Mouse (Mus musculus) forebrain, postnatal 0 days (tissue): Measurements from ENCODE around the gene Epgn. TPM values are rescaled to one million over a fixed set of nuclear protein-coding genes. Genes with fewer than 3 reads are reported as not detected.

ENCODE experiments used
- ATAC-seq: fragments of 200-750 bp; cut with Nextera tagmentation; 2 replicates; pipeline ENCODE4 v1.8.0; 2017; ENCODE audit warnings: mild to moderate bottlenecking, moderate library complexity
- DNase-seq: peaks from one replicate; pipeline ENCODE4 v3.0.0-alpha.2; 2015
- H3K27ac ChIP-seq: fragments of 300-500 bp; sonication (generic); 2 replicates; pipeline ENCODE4 v1.5.1; 2014; ENCODE audit warnings: low read depth, mild to moderate bottlenecking, antibody characterized with exemption, low read length, moderate library complexity, mixed read lengths
- H3K27me3 ChIP-seq: fragments of 300-500 bp; sonication (generic); 2 replicates; pipeline ENCODE4 v1.6.1; 2014; ENCODE audit warnings: mild to moderate bottlenecking, low read length, mixed read lengths; ENCODE audit not compliant: insufficient read depth
- H3K36me3 ChIP-seq: fragments of 300-500 bp; sonication (generic); 2 replicates; pipeline ENCODE4 v1.6.1; 2014; ENCODE audit warnings: mild to moderate bottlenecking, moderate library complexity; ENCODE audit not compliant: insufficient read depth
- H3K4me1 ChIP-seq: fragments of 300-500 bp; sonication (generic); 2 replicates; pipeline ENCODE4 v1.6.1; 2014; ENCODE audit warnings: antibody characterized with exemption; ENCODE audit not compliant: insufficient read depth
- H3K4me2 ChIP-seq: fragments of 300-500 bp; sonication (generic); 2 replicates; pipeline ENCODE4 v1.6.1; 2014; ENCODE audit warnings: low read depth, mild to moderate bottlenecking, moderate library complexity
- H3K4me3 ChIP-seq: fragments of 300-500 bp; sonication (generic); 2 replicates; pipeline ENCODE4 v1.5.1; 2014; ENCODE audit warnings: low read depth, low read length, mixed read lengths
- H3K9ac ChIP-seq: fragments of 300-500 bp; sonication (generic); 2 replicates; pipeline ENCODE4 v1.6.1; 2014; ENCODE audit warnings: mild to moderate bottlenecking
- H3K9me3 ChIP-seq: fragments of 300-500 bp; sonication (generic); 2 replicates; pipeline ENCODE4 v1.6.1; 2016; ENCODE audit warnings: low read length
- CTCF ChIP-seq: sonication (generic); IDR thresholded peaks from 2 replicates; pipeline ENCODE4 v1.5.1; 2016; ENCODE audit warnings: antibody characterized with exemption, control low read depth, low read depth
- WGBS: fragments of 180-500 bp; shearing (Covaris S2); extraction: QIAGEN DNeasy Blood & Tissue Kit; methylation state at CpG from one replicate; pipeline ENCODE4 v1.1.7; 2014; 5-methylcytosine and 5-hydroxymethylcytosine counted together
- polyA plus RNA-seq: library from polyadenylated mRNA; unstranded; fragments of >200 nt; fragmentation: Nextera tagmentation; extraction: Ambion mirVana; gene quantifications from 2 replicates; pipeline ENCODE4 v1.2.1, GENCODE M21; 2015
- total RNA-seq: library from RNA; depleted of rRNA; stranded (reverse); fragments of >200 nt; gene quantifications from 2 replicates; pipeline ENCODE4 v1.2.3, GENCODE M21; 2014; rRNA removed

Epgn gene
- total RNA-seq = 0.46 and 0.52 TPM in 2 replicates
- polyA plus RNA-seq = 0.08 TPM in 2 replicates

DNA sequence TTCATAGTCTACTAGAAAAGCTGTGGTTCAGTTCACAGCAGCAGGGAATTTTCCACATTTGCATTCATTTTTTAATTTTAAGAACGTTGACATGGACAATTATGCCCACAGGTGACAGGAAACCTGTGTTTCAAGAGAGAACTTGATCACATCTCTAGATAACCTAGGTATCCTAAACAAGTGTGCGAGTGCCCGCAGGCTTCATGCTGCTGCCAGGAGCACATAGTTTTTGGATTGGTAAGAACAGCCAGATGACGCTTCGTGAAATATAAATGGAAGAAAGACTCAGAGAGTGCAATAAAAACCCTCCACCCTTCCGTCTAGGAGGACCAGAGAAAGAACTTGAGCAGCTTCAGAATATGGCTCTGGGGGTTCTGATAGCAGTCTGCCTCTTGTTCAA is at the start of gene Epgn:
Gene Epgn, plus strand, starts transcription at position 301 of the 400 bp plus-strand sequence.
- Histone ChIP-seq H3K4me1 (no peaks in the 10 kb centered on the region), H3K4me3 (no peak within 1 kb of the TSS), H3K9me3 (no peaks in the 10 kb centered on the region), H3K36me3 (no peaks in the 10 kb centered on the region), H3K27ac (no peak within 1 kb of the TSS), H3K9ac (no peak within 1 kb of the TSS), H3K27me3 (no peaks in the 10 kb centered on the region), H3K4me2 (no peak within 1 kb of the TSS)
- ATAC-seq = no peak
- WGBS = 89% methylated on average over 6 of the region's 6 CpGs
- no peak for DNase-seq
- TF ChIP-seq CTCF = no peak

DNA sequence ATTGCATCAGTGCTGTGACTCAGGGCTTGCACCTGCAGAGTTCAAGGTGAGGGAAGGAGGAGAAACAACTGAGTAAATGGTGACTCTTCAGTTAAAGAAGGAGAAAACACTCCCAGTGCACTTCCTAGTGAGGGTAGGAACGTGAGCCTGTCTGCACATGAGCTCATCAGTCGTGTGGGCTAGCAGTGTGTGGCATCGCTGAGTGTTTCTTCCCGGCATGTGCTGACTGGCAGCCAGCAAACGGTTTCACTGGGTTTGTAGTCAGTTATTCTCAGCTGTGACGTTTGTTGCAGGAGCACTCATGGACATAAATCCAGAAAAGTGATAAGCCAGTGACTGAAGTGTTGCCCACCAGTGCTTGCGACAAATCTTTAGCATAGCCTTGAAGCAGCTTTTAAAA is 47.0 kb upstream of the Epgn start:
- ATAC-seq (no peak), DNase-seq (no peak)
- 88% methylated on average over 7 of the region's 7 CpGs for WGBS
- no peaks in the 10 kb centered on the region for H3K4me1 ChIP-seq
- H3K4me3 ChIP-seq = no peak overlapping the region
- no peak for TF ChIP-seq CTCF
- H3K27me3 ChIP-seq = no peaks in the 10 kb centered on the region
- H3K36me3 ChIP-seq = 0 out of 2 replicates have a peak, but pooled peaks cover 4% of the 10 kb centered on the region
- H3K27ac ChIP-seq = no peak overlapping the region
- no peak overlapping the region for H3K4me2 ChIP-seq
- H3K9me3 ChIP-seq = no peaks in the 10 kb centered on the region
- H3K9ac ChIP-seq = no peak overlapping the region

DNA sequence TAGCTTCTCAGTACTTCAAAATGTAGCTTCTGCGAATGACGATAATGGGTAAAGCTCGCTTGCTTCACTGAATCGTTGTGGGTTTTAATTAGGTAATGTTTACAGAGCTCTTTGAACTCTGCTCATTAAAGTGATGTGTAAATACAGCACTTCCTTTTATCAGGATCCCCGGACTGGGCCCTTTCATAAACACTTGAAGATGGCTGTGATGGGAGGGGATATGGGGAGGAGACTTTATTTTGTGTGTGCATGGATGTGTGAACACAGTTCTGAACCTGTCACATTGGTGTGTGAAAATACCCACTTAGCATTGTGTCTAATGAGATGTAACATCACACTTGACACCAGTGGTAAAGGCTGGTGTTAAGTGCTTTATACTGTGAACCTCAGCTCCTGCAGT is 39.7 kb upstream of the Epgn start:
- ATAC-seq = peak; percentile 70
- no peak overlapping the region for H3K4me2 ChIP-seq
- DNase-seq = no peak
- no peaks in the 10 kb centered on the region for H3K36me3 ChIP-seq
- H3K4me3 ChIP-seq = no peak overlapping the region
- no peak for TF ChIP-seq CTCF
- H3K4me1 ChIP-seq = no peaks in the 10 kb centered on the region
- H3K9ac ChIP-seq = no peak overlapping the region
- no peaks in the 10 kb centered on the region for H3K27me3 ChIP-seq
- no peak overlapping the region for H3K27ac ChIP-seq
- 28% methylated on average over 5 of the region's 5 CpGs for WGBS
- H3K9me3 ChIP-seq = no peaks in the 10 kb centered on the region

DNA sequence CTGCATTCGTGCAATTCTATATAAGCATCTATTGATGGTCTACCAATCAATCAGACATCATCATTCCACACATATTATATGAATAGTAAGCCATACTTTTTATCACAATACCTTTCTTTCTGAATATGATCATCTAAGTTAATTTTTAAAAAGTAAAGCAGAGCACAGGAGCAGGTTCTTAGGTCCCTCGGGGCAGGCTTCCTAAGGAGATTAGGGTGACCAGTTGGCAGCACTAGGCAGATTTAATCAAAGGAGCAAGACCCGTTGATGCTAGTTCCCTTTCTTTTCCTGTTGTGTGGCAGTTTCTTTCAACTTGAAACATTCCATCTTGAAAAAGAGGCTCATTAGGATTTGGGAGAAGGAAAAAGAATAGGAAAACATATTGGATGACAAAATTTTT is 39.1 kb upstream of the Epgn start:
- ATAC-seq (no peak), DNase-seq (no peak)
- no peak overlapping the region for H3K9ac ChIP-seq
- H3K27ac ChIP-seq = no peak overlapping the region
- no peaks in the 10 kb centered on the region for H3K4me1 ChIP-seq
- no peaks in the 10 kb centered on the region for H3K27me3 ChIP-seq
- H3K9me3 ChIP-seq = no peaks in the 10 kb centered on the region
- no peaks in the 10 kb centered on the region for H3K36me3 ChIP-seq
- 23% methylated on average over 3 of the region's 3 CpGs for WGBS
- no peak overlapping the region for H3K4me2 ChIP-seq
- TF ChIP-seq CTCF = no peak
- H3K4me3 ChIP-seq = no peak overlapping the region

DNA sequence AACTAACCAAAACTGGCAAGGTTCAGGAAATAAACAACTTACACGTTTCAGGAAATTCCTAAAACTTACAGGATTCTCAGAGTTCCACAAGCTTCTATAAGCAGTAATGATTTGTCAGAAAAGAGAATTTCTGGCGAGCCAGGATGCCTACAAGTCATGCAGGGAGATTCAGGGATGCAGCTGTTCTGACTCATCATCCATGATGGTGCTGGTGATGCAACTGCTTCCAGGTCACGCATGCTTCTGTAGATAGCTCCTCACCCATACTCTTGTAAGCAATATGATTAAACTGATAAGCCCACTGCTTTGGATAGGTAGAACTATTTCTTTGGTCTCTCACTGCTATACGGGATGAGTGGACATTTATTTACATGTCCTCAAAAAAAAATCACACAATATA is 38.7 kb upstream of the Epgn start:
- H3K27ac ChIP-seq = no peak overlapping the region
- H3K9me3 ChIP-seq = no peaks in the 10 kb centered on the region
- DNase-seq (no peak), ATAC-seq (no peak)
- no peaks in the 10 kb centered on the region for H3K4me1 ChIP-seq
- H3K4me2 ChIP-seq = no peak overlapping the region
- no peak overlapping the region for H3K9ac ChIP-seq
- no peak for TF ChIP-seq CTCF
- WGBS = 83% methylated on average over 4 of the region's 4 CpGs
- no peaks in the 10 kb centered on the region for H3K27me3 ChIP-seq
- no peak overlapping the region for H3K4me3 ChIP-seq
- no peaks in the 10 kb centered on the region for H3K36me3 ChIP-seq

DNA sequence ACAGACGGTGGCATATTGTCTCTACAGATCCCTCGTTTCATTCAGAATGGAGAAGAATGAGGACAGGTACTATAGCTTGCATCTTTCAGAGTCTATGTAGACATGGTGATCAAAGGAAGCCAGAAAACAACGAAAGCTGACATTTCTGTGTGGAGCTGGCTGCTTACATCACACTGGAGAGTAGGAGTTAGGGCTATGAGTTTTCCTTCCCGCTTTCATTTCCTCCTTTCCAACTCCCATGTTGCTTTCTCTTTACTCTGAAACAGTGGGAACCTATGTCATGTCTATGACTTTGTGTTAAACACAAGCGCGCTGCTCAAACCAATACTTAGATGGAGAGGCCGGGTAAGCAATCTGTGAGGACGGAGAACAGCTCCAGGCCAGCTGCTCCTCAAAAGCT is 27.3 kb upstream of the Epgn start:
- Histone ChIP-seq H3K9me3 (no peaks in the 10 kb centered on the region), H3K9ac (no peak overlapping the region), H3K4me2 (no peak overlapping the region), H3K4me1 (no peaks in the 10 kb centered on the region), H3K27me3 (no peaks in the 10 kb centered on the region), H3K4me3 (no peak overlapping the region), H3K36me3 (0 out of 2 replicates have a peak, but pooled peaks cover 2% of the 10 kb centered on the region), H3K27ac (no peak overlapping the region)
- no peak for DNase-seq
- 93% methylated on average over 8 of the region's 8 CpGs for WGBS
- ATAC-seq = no peak
- TF ChIP-seq CTCF = no peak

DNA sequence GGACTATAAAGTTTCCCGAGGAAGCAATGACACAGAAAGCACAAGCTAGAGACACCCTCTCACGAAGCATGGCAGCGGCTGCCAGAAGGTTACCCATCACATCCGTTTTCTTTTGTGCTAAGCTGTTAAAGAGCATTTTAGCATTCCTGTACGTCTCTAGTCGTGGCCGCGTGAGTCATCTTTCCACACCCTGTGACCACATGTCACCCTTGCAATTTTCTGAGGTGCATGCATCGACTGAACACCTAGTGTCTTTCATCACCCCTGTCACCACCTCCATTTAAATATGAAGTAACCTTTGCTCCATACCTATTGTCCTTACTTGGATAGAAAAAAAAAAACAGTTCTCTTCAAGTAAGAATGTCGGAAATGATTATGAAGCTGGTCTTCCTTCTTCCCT is 12.0 kb upstream of the Epgn start:
- H3K4me1 ChIP-seq = no peaks in the 10 kb centered on the region
- H3K9me3 ChIP-seq = no peaks in the 10 kb centered on the region
- no peak overlapping the region for H3K27ac ChIP-seq
- no peak overlapping the region for H3K4me3 ChIP-seq
- no peak overlapping the region for H3K9ac ChIP-seq
- DNase-seq (no peak), ATAC-seq (no peak)
- no peak for TF ChIP-seq CTCF
- H3K4me2 ChIP-seq = no peak overlapping the region
- no peaks in the 10 kb centered on the region for H3K36me3 ChIP-seq
- WGBS = 89% methylated on average over 10 of the region's 10 CpGs
- H3K27me3 ChIP-seq = no peaks in the 10 kb centered on the region

DNA sequence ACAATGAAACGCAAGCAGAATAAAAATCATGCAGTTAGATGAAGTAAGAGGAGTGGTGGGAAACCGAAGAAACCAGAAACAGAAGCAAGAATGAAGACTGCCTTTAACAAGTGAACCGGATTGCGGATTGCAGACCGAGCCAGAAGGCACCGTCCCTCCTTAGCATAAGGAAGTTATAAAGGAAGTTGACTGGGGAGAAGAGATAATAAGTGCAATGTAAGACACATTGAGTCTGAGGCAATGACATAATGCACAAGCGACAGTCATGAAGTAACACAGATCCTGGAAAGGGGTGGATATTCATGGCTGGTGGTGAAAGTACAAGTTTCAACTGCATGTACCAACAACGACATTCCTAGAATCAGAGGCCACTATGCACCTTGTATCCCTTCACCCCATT is 4.2 kb upstream of the Epgn start:
- DNase-seq (no peak), ATAC-seq (no peak)
- no peak overlapping the region for H3K27ac ChIP-seq
- H3K9ac ChIP-seq = no peak overlapping the region
- 93% methylated on average over 8 of the region's 8 CpGs for WGBS
- H3K4me2 ChIP-seq = no peak overlapping the region
- no peaks in the 10 kb centered on the region for H3K9me3 ChIP-seq
- no peaks in the 10 kb centered on the region for H3K4me1 ChIP-seq
- no peak for TF ChIP-seq CTCF
- no peak overlapping the region for H3K4me3 ChIP-seq
- no peaks in the 10 kb centered on the region for H3K27me3 ChIP-seq
- no peaks in the 10 kb centered on the region for H3K36me3 ChIP-seq
